Mouse (Mus musculus) small intestine, adult 2 months (tissue): ENCODE results near the gene Kif9. TPM values are rescaled to one million over a fixed set of nuclear protein-coding genes. Genes with fewer than 3 reads are reported as not detected.

ENCODE experiments used
- H3K27ac ChIP-seq: fragments of 200-500 bp; 2 replicates; pipeline ENCODE4 v1.5.1; 2012; ENCODE audit warnings: low read depth, low read length, control low read depth, inconsistent platforms; ENCODE audit not compliant: insufficient read depth
- H3K27me3 ChIP-seq: fragments of 200-500 bp; 2 replicates; pipeline ENCODE4 v1.6.1; 2012; ENCODE audit warnings: mild to moderate bottlenecking, moderate library complexity, low read length, inconsistent platforms; ENCODE audit not compliant: control insufficient read depth, insufficient read depth
- H3K36me3 ChIP-seq: fragments of 200-500 bp; 2 replicates; pipeline ENCODE4 v1.6.1; 2012; ENCODE audit warnings: mild to moderate bottlenecking, low read length, control low read depth, inconsistent platforms; ENCODE audit not compliant: control insufficient read depth, insufficient read depth
- H3K4me1 ChIP-seq: fragments of 200-500 bp; 2 replicates; pipeline ENCODE4 v1.6.1; 2012; ENCODE audit warnings: low read length, inconsistent platforms, mixed read lengths; ENCODE audit not compliant: control insufficient read depth, insufficient read depth, insufficient read length
- H3K4me3 ChIP-seq: fragments of 200-500 bp; 2 replicates; pipeline ENCODE4 v1.5.1; 2012; ENCODE audit warnings: low read depth, mild to moderate bottlenecking, control low read depth, inconsistent platforms, low read length, moderate library complexity
- CTCF ChIP-seq: fragments of 200-500 bp; IDR thresholded peaks from 2 replicates; pipeline ENCODE4 v1.5.1; 2012; ENCODE audit warnings: low read depth, mild to moderate bottlenecking, control low read depth, inconsistent platforms, low read length, moderate library complexity, mixed read lengths; ENCODE audit not compliant: insufficient replicate concordance, insufficient read length; ENCODE audit errors: extremely low read depth
- POLR2A ChIP-seq: fragments of 200-500 bp; IDR thresholded peaks from 2 replicates; pipeline ENCODE4 v1.6.1; 2012; ENCODE audit warnings: low read depth, mild to moderate bottlenecking, control low read depth, inconsistent platforms, low read length, moderate library complexity
- WGBS: fragments of 180-500 bp; shearing (Covaris S2); methylation state at CpG from one replicate; pipeline ENCODE4 v1.1.7; 2018; 5-methylcytosine and 5-hydroxymethylcytosine counted together
- polyA plus RNA-seq: library from polyadenylated mRNA; depleted of rRNA; stranded (reverse); fragments of >200 nt; gene quantifications from 2 replicates; pipeline ENCODE4 v1.2.3, GENCODE M21; 2012; rRNA removed

The Kif9 gene
- polyA plus RNA-seq, 1 experiment: 0.27 TPM

- no peaks in the 10 kb centered on the region for H3K27me3 ChIP-seq
- WGBS: 77% methylated on average over 2 of the region's 2 CpGs
- H3K36me3 ChIP-seq: 0 out of 2 replicates have a peak, but pooled peaks cover 2% of the 10 kb centered on the region
- peaks cover 3% of the 10 kb centered on the region; the same call in 1 of the 2 replicates for H3K4me1 ChIP-seq
- H3K4me3 ChIP-seq: no peak overlapping the region
- TF ChIP-seq CTCF (no peak), POLR2A (no peak)
- no peak overlapping the region for H3K27ac ChIP-seq
These were observed 58.4 kb downstream of the Kif9 start for GRCm38 (mm10) chr9:110535114-110535513.

DNA sequence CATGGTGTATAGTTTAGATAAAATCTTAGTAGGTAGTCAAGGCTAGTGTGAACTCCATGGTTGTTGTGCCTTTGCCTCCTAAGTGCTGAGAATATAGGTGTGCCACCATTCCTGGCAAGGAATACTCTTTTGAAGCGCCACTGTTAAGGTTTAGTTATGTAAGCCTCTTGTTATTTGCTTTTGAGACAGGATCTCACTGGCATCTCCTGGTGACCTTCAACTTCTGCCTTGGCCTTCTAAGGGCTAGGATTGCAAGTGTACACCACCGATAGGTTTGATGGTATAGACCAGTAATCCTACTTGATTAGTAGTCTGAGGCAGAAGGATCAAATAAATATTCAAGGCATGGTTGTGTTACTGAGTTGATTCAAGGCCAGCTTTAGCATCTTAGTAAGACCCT lies 59.9 kb downstream of the Kif9 start:
- Histone ChIP-seq H3K27me3 (no peaks in the 10 kb centered on the region), H3K36me3 (0 out of 2 replicates have a peak, but pooled peaks cover 2% of the 10 kb centered on the region), H3K27ac (no peak overlapping the region), H3K4me3 (no peak overlapping the region), H3K4me1 (peaks cover 3% of the 10 kb centered on the region; the same call in 1 of the 2 replicates)
- TF ChIP-seq CTCF (no peak), POLR2A (no peak)
- WGBS: 56% methylated on average over 2 of the region's 2 CpGs

DNA sequence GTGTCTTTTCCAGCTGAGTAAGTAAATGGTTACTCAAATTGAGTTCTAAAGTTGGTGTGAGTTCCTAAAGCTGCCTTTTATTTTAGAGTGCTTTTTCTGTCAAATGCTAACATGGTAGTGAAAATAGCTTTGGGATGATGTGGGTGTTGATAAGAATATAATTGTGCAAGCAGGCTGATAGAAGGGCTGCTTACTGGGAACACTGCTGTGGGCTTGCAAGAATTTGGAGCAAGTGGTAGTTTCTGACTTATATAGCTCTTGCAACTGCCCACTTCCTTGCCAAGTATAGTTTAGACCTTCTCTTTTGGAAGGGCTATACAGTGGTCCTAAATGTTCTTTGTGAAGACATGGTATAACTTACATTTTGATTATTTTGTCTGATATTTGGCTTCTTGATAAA lies 61.8 kb downstream of the Kif9 start:
- no peak for TF ChIP-seq CTCF
- TF ChIP-seq POLR2A: no peak
- no peak overlapping the region for H3K27ac ChIP-seq
- H3K4me3 ChIP-seq: no peak overlapping the region

DNA sequence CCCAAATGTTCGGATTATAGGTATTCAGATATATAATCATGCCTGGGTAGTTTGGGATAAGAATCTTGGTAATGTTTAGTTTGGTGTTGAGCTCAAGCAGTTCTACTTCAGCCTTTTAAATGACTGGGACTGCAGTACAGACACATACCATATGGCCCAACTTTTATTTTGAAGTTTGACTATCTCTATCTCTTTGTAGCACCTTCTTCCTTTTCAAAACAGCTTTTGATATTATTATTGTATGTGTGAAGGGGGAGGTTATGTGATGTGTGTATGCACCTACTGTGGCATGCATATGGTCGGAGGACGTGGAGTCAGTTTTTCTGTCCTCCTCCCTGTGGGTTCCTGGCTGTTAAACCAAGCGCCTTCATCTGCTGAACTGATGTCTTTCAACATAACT lies 65.2 kb downstream of the Kif9 start:
- WGBS: 68% methylated on average over 4 of the region's 4 CpGs
- Histone ChIP-seq H3K4me1 (no peaks in the 10 kb centered on the region), H3K27me3 (no peaks in the 10 kb centered on the region), H3K27ac (no peak overlapping the region), H3K36me3 (peaks cover 2% of the 10 kb centered on the region; the same call in 1 of the 2 replicates), H3K4me3 (no peak overlapping the region)
- TF ChIP-seq CTCF (no peak), POLR2A (no peak)

More for the DNA sequence above, 61.8 kb downstream of the Kif9 start:
- no peaks in the 10 kb centered on the region for H3K27me3 ChIP-seq
- 0 out of 2 replicates have a peak, but pooled peaks cover 2% of the 10 kb centered on the region for H3K36me3 ChIP-seq
- peaks cover 3% of the 10 kb centered on the region; the same call in 1 of the 2 replicates for H3K4me1 ChIP-seq

GRCm38 (mm10) chr9:110548261-110548660 lies 71.5 kb downstream of the Kif9 start:
- Histone ChIP-seq H3K4me1 (no peaks in the 10 kb centered on the region), H3K27me3 (no peaks in the 10 kb centered on the region), H3K4me3 (no peak overlapping the region), H3K36me3 (peaks cover 50% of the 10 kb centered on the region), H3K27ac (no peak overlapping the region)
- 96% methylated on average over 19 of the region's 19 CpGs for WGBS
- TF ChIP-seq CTCF (no peak), POLR2A (no peak)

- no peaks in the 10 kb centered on the region for H3K4me1 ChIP-seq
These were observed 91.6 kb downstream of the Kif9 start for GRCm38 (mm10) chr9:110568309-110568708.

More at GRCm38 (mm10) chr9:110568309-110568708, 91.6 kb downstream of the Kif9 start:
- Histone ChIP-seq H3K27ac (no peak overlapping the region), H3K27me3 (no peaks in the 10 kb centered on the region), H3K4me3 (no peak overlapping the region), H3K36me3 (peaks cover 52% of the 10 kb centered on the region)
- TF ChIP-seq POLR2A (no peak), CTCF (no peak)

Other genes starting within 250 kb of the Kif9 start
- 0.22 and 0.72 TPM in 2 replicates for gene Cspg5, start 233.2 kb upstream of the Kif9 start, polyA plus RNA-seq
- 3.7 and 5.7 TPM in 2 replicates for gene Elp6, start 171.8 kb upstream of the Kif9 start, polyA plus RNA-seq
- gene Scap, start 143.7 kb upstream of the Kif9 start, polyA plus RNA-seq: 26.5 and 34.9 TPM in 2 replicates
- gene Ptpn23, start 68.7 kb upstream of the Kif9 start, polyA plus RNA-seq: 23.4 and 34.4 TPM in 2 replicates
- 0.65 TPM in 1 of 2 replicates, not detected in the other for gene Ngp, start 57.2 kb upstream of the Kif9 start, polyA plus RNA-seq
- gene Klhl18, start 264 bp upstream of the Kif9 start, polyA plus RNA-seq: 7.6 and 13.7 TPM in 2 replicates
- 16.1 and 33.1 TPM in 2 replicates for gene Setd2, start 55.6 kb downstream of the Kif9 start, polyA plus RNA-seq
- 3.3 and 3.7 TPM in 2 replicates for gene Nradd, start 147.5 kb downstream of the Kif9 start, polyA plus RNA-seq
- gene Nbeal2, start 177.2 kb downstream of the Kif9 start, polyA plus RNA-seq: 28.1 and 28.8 TPM in 2 replicates
- gene Ccdc12, start 179.5 kb downstream of the Kif9 start, polyA plus RNA-seq: 52.9 and 138 TPM in 2 replicates